Mouse (Mus musculus): ENCODE data around the gene Gm3435. TPM values are rescaled to one million over a fixed set of nuclear protein-coding genes. Genes with fewer than 3 reads are reported as not detected.
"Not testable (repeated sequence)": the region's sequence is repeated elsewhere in the genome, so short reads cannot be mapped to it uniquely, and the experiment has no call there.

Gene Gm3435
- 3.2 and 3.3 TPM in 2 replicates for polyA plus RNA-seq (2011; ENCODE audit: insufficient read length, low read depth, missing spikeins)

DNA sequence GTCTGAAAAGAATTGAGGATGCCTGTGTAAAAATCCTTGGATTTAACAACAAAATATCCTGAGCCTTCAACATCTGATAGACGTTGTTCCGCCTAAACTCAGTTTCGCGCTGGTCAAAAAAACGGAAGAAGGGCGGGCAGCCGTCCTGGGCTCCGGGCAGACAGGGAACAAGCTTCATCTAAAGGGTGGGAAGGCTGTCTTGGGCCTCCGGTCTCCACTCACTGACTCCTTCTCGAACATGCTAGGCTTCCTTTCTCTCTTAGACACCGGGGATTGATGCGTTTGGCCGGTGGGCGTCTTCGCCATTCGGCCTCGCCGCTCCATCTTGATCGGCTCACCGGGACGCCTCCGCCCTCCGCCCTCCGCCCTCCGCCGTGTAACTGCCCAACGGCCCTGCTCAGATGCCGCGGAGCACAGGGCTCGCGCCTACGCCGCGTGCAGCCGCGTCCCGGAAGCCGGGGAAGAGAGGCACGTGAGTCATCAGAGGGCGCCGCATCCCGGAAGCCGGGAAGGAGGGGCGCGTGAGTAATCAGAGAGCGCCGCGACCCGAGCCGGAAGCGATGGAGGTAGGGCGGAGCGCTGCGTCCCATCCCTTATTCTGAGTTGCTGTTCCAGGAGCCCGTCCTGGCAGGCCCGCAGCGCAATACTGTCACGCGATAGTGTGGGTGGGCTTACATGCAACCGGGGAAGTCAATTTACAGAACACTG lies at the start of gene Gm3435:
Gene Gm3435, plus strand, starts transcription at position 471 of the 708 bp plus-strand sequence.
- not testable (repeated sequence) for H3K4me1 ChIP-seq (ENCODE audit: control insufficient read depth, insufficient read depth, low read length); H3K27ac ChIP-seq (ENCODE audit: insufficient read depth, low read length); H3K4me3 ChIP-seq (ENCODE audit: insufficient read depth, low read length)

DNA sequence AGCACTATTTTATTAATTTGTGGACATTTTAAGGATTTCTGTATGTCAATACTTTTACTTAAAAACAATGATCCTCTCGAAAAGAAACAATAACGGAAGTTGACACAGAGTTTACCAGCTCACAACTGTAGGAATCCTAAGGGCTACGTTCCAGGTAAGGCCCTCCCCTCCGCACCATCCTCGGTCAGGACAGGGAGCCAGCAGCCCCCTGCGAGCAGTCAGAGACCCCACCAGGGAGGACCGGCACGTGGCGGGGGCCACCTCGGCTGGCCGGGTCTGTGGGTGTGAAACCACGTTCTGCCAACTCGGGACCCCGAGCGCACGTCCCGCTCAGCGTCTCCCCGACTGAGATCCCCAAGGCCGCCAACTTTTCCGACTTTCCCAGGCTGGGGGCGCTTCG lies 49.5 kb upstream of the Gm3435 start:
- H3K4me3 ChIP-seq (ENCODE audit: insufficient read depth, low read length), result peak overlapping the region; percentile 100
- H3K27ac ChIP-seq (ENCODE audit: insufficient read depth, low read length), result no peak overlapping the region
- no peaks in the 10 kb centered on the region; the same call in 1 of the 2 replicates for H3K4me1 ChIP-seq (ENCODE audit: control insufficient read depth, insufficient read depth, low read length)
- TF ChIP-seq POLR2A (IDR thresholded peaks at IDR 0.05; ENCODE audit: low read depth, low read length), result no peak

DNA sequence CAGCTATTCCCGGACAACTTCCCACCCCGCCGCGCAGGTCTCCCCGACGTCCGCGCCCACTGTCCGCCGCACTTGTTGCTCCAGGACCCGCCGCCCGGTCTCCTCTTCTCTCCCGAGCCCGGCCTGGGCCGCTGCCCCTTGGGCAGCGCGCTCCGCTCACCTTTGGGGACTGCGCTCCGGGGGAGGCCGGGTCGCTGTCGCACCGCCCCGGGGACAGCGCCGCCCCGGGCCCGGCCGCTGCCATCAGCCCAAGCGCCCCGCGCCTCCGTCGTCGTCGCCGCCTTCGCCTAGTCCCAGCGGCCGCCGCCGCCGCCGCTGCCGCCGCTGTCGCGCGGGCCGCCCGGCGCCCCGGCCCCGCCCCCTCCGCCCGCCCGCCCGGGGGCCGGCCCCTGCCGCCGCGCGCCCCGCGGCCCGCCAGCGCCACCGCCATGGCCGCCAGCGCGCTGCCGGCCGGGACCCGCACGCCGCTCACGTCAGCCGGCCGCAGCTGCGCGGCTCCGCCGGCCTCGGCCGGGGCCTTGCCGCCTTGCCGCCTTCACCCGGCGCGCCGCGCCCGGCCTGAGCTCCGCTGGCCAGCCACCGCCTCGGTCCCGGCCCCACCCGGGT lies 48.9 kb upstream of the Gm3435 start, which contains the start of gene Phf10:
Gene Phf10, minus strand, starts transcription at position 323 of the 606 bp plus-strand sequence.
- H3K4me3 ChIP-seq (ENCODE audit: insufficient read depth, low read length), result peak within 1 kb of the TSS; percentile 100
- not testable (repeated sequence) for H3K27ac ChIP-seq (ENCODE audit: insufficient read depth, low read length); H3K4me1 ChIP-seq (ENCODE audit: control insufficient read depth, insufficient read depth, low read length)
- peak; percentile 45; the same call in 1 of the 2 replicates for TF ChIP-seq POLR2A (IDR thresholded peaks at IDR 0.05; ENCODE audit: low read depth, low read length)

DNA sequence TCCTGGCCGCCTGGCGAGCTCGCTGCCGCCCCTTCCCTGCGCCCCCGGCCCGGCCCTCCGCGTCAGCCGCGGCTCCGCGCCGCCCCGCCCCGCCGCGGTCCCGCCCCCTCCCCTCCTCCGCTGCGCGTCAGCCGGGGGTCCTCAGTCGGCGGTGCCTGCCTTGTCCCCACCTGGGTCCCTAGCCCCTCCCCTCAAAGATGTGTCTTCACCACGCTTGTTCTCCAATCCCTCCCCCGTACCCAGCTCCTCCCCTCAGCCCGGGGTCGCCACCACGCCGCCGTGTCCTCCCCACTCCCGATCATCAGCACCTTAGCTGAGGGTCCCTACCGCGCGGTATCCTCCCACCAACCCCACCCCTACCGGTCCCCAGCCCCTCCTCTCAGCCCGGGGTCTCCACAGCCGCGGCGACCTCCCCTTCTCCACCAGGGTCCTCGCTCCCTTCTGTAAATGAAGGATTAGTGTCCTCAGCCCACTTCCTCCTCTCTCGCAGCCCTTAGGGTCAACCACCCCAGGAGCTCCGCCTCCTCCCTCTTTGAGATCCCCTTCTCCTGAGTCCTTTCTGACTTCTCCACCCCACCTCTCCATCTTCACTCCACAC lies 48.3 kb upstream of the Gm3435 start:
- not testable (repeated sequence) for H3K27ac ChIP-seq (ENCODE audit: insufficient read depth, low read length); H3K4me1 ChIP-seq (ENCODE audit: control insufficient read depth, insufficient read depth, low read length); H3K4me3 ChIP-seq (ENCODE audit: insufficient read depth, low read length)

DNA sequence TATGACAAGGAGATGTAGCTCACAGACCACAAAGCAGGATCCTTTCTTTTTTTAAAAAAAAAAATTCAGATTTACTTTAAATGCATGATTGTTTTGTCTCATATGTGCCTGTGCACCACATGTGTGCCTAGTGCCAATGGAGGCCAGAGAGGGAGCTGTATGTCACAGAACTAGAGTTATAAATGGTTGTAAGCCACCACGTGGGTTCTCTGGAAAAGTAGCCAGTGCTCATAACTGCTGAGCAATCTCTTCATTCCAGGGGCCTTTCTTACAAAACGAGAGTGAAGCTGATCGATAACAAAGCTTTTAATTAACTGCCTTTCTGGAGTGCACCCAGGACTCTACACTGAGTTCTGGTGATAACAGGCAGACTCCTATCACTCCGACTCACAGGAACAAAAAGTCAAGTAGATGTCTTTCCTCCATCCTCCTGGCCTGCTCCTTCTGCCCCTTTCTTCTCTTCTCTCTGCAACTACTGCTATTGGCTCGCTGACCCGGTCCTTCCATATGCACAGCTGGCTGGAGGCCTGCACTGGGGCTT lies 41.5 kb upstream of the Gm3435 start:
- not testable (repeated sequence) for H3K4me1 ChIP-seq (ENCODE audit: control insufficient read depth, insufficient read depth, low read length); H3K4me3 ChIP-seq (ENCODE audit: insufficient read depth, low read length); H3K27ac ChIP-seq (ENCODE audit: insufficient read depth, low read length)

DNA sequence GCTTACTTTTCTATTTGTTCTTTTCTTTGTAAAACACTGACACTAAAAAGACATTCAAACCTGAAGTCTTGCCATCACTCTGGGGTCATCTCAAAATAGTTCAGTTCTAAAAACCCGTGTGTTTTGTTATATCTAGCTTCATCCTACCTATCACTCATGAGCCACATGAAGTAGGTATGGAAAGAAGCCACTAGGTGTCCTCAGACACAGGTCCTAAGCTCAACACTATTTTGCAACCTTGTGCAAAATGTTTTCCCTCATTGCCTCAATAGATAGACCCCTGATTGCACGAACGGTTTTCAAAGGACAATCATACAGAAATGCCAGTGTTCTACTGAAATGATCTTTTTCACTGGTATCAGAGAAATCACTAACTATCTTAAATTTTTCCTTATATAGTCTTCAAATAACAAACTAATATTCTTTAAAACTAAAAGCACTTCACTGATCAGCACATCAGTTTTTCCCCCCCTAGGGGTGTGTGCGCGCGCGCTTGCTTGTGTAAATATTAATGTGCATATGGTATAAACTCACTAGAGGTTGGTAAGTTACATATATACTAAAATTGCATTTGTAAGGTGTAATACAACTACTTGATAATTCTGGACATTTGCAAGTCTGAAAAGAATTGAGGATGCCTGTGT lies 32.1 kb upstream of the Gm3435 start:
- not testable (repeated sequence) for H3K4me1 ChIP-seq (ENCODE audit: control insufficient read depth, insufficient read depth, low read length); H3K27ac ChIP-seq (ENCODE audit: insufficient read depth, low read length); H3K4me3 ChIP-seq (ENCODE audit: insufficient read depth, low read length)

DNA sequence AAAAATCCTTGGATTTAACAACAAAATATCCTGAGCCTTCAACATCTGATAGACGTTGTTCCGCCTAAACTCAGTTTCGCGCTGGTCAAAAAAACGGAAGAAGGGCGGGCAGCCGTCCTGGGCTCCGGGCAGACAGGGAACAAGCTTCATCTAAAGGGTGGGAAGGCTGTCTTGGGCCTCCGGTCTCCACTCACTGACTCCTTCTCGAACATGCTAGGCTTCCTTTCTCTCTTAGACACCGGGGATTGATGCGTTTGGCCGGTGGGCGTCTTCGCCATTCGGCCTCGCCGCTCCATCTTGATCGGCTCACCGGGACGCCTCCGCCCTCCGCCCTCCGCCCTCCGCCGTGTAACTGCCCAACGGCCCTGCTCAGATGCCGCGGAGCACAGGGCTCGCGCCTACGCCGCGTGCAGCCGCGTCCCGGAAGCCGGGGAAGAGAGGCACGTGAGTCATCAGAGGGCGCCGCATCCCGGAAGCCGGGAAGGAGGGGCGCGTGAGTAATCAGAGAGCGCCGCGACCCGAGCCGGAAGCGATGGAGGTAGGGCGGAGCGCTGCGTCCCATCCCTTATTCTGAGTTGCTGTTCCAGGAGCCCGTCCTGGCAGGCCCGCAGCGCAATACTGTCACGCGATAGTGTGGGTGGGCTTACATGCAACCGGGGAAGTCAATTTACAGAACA lies 31.5 kb upstream of the Gm3435 start, which contains the start of the genes 9030025P20Rik and Gm3417:
Gene 9030025P20Rik, plus strand, starts transcription at position 107 of the 677 bp plus-strand sequence.
Gene Gm3417, minus strand, starts transcription at position 429 of the 677 bp plus-strand sequence.
- not testable (repeated sequence) for H3K27ac ChIP-seq (ENCODE audit: insufficient read depth, low read length); H3K4me3 ChIP-seq (ENCODE audit: insufficient read depth, low read length); H3K4me1 ChIP-seq (ENCODE audit: control insufficient read depth, insufficient read depth, low read length)

DNA sequence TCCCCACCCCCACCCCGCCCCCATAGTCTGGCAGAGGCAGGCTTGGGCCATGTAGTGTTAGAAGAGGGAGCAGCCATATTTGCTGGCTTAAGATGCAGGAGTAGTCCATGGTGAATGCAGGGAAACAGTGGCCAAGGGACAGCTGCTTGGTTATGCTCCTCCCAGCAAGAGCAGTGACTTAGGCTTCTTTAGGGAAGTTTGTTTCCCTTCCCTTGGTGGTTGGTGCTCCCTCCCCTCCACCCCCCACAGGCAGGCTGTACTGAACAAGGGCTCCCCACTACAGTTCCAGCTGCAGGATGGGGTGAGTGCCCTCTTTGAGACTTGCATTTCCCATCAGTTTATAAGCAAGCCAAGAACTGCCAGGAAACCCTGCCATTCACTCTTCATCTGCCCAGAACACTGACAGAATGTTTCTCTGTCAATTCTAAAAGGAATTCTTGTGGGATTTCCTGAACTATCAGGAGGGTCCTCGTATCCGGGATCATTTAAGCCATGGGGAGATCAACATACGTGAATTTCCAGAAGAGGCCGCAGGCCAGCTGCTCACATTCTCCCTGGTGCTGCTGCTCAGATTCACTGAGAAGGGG lies 19.8 kb upstream of the Gm3435 start:
- H3K4me3 ChIP-seq (ENCODE audit: insufficient read depth, low read length); H3K4me1 ChIP-seq (ENCODE audit: control insufficient read depth, insufficient read depth, low read length); H3K27ac ChIP-seq (ENCODE audit: insufficient read depth, low read length): not testable (repeated sequence)

DNA sequence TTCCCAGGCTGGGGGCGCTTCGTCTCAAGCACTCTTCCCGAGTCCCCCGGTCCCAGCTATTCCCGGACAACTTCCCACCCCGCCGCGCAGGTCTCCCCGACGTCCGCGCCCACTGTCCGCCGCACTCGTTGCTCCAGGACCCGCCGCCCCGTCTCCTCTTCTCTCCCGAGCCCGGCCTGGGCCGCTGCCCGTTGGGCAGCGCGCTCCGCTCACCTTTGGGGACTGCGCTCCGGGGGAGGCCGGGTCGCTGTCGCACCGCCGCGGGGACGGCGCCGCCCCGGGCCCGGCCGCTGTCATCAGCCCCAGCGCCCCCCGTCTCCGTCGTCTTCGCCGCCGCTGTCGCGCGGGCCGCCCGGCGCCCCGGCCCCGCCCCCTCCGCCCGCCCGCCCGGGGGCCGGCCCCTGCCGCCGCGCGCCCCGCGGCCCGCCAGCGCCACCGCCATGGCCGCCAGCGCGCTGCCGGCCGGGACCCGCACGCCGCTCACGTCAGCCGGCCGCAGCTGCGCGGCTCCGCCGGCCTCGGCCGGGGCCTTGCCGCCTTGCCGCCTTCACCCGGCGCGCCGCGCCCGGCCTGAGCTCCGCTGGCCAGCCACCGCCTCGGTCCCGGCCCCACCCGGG lies 17.3 kb upstream of the Gm3435 start:
- not testable (repeated sequence) for H3K27ac ChIP-seq (ENCODE audit: insufficient read depth, low read length); H3K4me3 ChIP-seq (ENCODE audit: insufficient read depth, low read length); H3K4me1 ChIP-seq (ENCODE audit: control insufficient read depth, insufficient read depth, low read length)

DNA sequence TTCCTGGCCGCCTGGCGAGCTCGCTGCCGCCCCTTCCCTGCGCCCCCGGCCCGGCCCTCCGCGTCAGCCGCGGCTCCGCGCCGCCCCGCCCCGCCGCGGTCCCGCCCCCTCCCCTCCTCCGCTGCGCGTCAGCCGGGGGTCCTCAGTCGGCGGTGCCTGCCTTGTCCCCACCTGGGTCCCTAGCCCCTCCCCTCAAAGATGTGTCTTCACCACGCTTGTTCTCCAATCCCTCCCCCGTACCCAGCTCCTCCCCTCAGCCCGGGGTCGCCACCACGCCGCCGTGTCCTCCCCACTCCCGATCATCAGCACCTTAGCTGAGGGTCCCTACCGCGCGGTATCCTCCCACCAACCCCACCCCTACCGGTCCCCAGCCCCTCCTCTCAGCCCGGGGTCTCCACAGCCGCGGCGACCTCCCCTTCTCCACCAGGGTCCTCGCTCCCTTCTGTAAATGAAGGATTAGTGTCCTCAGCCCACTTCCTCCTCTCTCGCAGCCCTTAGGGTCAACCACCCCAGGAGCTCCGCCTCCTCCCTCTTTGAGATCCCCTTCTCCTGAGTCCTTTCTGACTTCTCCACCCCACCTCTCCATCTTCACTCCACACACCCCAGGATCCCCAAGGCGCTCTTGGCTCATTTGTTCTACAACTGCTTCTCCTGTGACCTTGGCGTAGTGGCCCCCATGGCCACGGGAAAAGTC lies 16.7 kb upstream of the Gm3435 start:
- H3K4me3 ChIP-seq (ENCODE audit: insufficient read depth, low read length); H3K27ac ChIP-seq (ENCODE audit: insufficient read depth, low read length); H3K4me1 ChIP-seq (ENCODE audit: control insufficient read depth, insufficient read depth, low read length): not testable (repeated sequence)

DNA sequence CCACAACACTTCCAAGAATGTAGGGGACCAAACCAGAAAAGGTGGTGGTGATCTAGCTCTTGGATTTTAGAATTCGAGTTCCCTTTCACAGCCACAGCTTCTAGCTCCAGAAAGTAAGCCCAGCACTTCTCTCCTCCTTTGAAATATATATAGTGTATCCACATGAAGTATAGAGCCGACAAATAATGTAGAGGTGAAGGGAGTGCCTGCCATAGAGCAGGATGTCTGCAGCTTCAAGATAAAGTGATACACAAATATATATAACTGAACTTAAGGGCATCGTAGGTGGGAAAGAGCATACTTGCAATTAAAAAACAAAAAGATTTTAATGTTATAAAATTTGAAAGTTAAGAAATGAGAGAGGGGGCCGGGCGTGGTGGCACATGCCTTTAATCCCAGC lies 15.8 kb upstream of the Gm3435 start:
- not testable (repeated sequence) for H3K4me1 ChIP-seq (ENCODE audit: control insufficient read depth, insufficient read depth, low read length); H3K27ac ChIP-seq (ENCODE audit: insufficient read depth, low read length); H3K4me3 ChIP-seq (ENCODE audit: insufficient read depth, low read length)

DNA sequence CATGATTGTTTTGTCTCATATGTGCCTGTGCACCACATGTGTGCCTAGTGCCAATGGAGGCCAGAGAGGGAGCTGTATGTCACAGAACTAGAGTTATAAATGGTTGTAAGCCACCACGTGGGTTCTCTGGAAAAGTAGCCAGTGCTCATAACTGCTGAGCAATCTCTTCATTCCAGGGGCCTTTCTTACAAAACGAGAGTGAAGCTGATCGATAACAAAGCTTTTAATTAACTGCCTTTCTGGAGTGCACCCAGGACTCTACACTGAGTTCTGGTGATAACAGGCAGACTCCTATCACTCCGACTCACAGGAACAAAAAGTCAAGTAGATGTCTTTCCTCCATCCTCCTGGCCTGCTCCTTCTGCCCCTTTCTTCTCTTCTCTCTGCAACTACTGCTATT lies 9.9 kb upstream of the Gm3435 start:
- H3K4me1 ChIP-seq (ENCODE audit: control insufficient read depth, insufficient read depth, low read length); H3K27ac ChIP-seq (ENCODE audit: insufficient read depth, low read length); H3K4me3 ChIP-seq (ENCODE audit: insufficient read depth, low read length): not testable (repeated sequence)

DNA sequence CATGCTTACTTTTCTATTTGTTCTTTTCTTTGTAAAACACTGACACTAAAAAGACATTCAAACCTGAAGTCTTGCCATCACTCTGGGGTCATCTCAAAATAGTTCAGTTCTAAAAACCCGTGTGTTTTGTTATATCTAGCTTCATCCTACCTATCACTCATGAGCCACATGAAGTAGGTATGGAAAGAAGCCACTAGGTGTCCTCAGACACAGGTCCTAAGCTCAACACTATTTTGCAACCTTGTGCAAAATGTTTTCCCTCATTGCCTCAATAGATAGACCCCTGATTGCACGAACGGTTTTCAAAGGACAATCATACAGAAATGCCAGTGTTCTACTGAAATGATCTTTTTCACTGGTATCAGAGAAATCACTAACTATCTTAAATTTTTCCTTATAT lies 888 bp upstream of the Gm3435 start:
- H3K4me1 ChIP-seq (ENCODE audit: control insufficient read depth, insufficient read depth, low read length); H3K27ac ChIP-seq (ENCODE audit: insufficient read depth, low read length); H3K4me3 ChIP-seq (ENCODE audit: insufficient read depth, low read length): not testable (repeated sequence)

Data from embryonic fibroblast, embryonic 13.5 days (primary cell).